Mouse (Mus musculus): ENCODE data around the gene Scarb1. TPM values are rescaled to one million over a fixed set of nuclear protein-coding genes. Genes with fewer than 3 reads are reported as not detected.
A peak's percentile ranks its signal among the peaks of the same experiment; 100 is the strongest.

The Scarb1 gene
- polyA plus RNA-seq, 1 experiment = 7.0 TPM

DNA sequence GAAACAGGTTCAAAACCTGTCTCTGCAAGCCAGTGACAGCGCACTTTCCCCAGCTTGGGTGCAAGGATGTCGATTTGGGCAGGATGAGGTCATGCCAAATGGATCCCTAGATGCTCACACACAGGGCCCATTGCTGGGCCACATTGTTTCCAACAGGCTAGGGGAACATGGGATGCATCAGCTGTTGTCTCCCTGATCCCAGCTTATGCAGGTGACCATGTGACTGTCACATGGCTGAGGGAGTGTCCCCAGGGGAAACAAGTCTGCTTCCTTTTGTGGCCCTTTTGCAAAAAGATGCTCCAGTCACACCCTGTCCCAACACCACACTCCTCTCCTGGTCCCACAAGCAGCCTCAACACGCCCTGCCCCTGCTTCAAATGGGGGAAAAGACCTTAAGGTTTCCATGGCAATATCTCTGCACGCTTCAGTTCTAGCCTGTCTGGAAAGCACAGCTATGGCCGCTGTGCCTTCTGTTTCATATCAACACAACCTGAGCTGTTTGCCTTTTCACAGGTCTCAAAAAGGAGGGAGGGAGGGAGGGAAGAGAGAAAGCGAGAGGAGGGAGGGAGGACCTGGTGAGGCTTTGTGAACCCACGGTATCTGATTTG lies 14.1 kb upstream of the Scarb1 start:
- H3K27me3 ChIP-seq (ENCODE audit: control insufficient read depth) = no peaks in the 10 kb centered on the region
- H3K4me1 ChIP-seq (ENCODE audit: control insufficient read depth) = no peaks in the 10 kb centered on the region; the same call in 1 of the 2 replicates
- TF ChIP-seq TAL1 (IDR thresholded peaks at IDR 0.05; ENCODE audit: low read length) (no peak), GATA1 (IDR thresholded peaks at IDR 0.05; ENCODE audit: low read length) (no peak)
- H3K9me3 ChIP-seq (ENCODE audit: control insufficient read depth, low read length) = peaks cover 9% of the 10 kb centered on the region
- H3K36me3 ChIP-seq (ENCODE audit: control insufficient read depth) = no peaks in the 10 kb centered on the region
- H3K4me3 ChIP-seq (replicated peaks) = no peak overlapping the region

DNA sequence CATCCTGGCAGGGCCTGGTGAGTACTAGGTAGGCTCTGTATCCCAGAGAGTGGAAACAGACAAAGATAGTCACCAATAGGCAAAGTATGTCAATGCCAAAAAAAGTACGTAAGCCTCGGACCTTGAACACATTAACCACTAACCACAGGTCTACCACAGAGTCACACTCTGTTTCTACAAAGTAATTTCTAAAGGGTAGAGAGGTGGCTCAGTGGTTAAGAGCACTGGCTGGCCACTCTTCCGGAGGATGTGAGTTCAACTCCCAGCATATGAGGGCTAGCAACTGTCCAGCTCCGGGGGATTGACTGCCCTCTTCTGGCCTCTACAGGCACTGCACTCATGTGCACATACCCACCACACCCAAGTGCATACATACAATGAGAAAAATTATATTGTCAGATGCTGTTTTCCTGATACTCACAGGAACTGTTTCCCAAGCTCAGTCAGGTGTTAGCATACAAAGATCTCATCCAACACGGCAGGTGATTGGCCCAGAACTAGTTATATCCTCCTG lies 11.9 kb upstream of the Scarb1 start:
- no peaks in the 10 kb centered on the region for H3K36me3 ChIP-seq (ENCODE audit: control insufficient read depth)
- peaks cover 9% of the 10 kb centered on the region for H3K9me3 ChIP-seq (ENCODE audit: control insufficient read depth, low read length)
- H3K4me1 ChIP-seq (ENCODE audit: control insufficient read depth) = peaks cover 8% of the 10 kb centered on the region
- H3K4me3 ChIP-seq (replicated peaks) = no peak overlapping the region
- H3K27me3 ChIP-seq (ENCODE audit: control insufficient read depth) = no peaks in the 10 kb centered on the region
- TF ChIP-seq TAL1 (IDR thresholded peaks at IDR 0.05; ENCODE audit: low read length) = no peak
- no peak for TF ChIP-seq GATA1 (IDR thresholded peaks at IDR 0.05; ENCODE audit: low read length)

DNA sequence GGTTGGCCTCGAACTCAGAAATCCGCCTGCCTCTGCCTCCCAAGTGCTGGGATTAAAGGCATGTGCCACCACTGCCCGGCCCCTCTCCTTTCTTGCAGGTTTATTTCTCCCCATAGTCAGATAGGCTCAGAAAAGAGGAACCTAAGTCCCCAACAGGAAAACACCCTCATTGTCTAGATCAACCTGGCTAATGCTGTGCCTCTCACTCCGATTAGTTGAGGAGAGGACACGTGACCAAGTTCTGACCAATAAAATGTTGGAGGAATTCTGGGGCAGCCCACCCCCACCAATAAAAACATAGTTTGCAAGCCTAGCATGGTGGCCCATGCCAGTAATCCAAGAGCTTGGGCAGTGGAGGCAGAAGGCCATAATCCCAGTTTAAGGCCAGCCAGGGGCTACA lies 11.0 kb upstream of the Scarb1 start:
- TF ChIP-seq TAL1 (IDR thresholded peaks at IDR 0.05; ENCODE audit: low read length) = no peak
- no peak for TF ChIP-seq GATA1 (IDR thresholded peaks at IDR 0.05; ENCODE audit: low read length)
- Histone ChIP-seq H3K4me3 (replicated peaks) (no peak overlapping the region), H3K4me1 (ENCODE audit: control insufficient read depth) (peaks cover 8% of the 10 kb centered on the region), H3K27me3 (ENCODE audit: control insufficient read depth) (no peaks in the 10 kb centered on the region), H3K36me3 (ENCODE audit: control insufficient read depth) (no peaks in the 10 kb centered on the region), H3K9me3 (ENCODE audit: control insufficient read depth, low read length) (peaks cover 9% of the 10 kb centered on the region)

DNA sequence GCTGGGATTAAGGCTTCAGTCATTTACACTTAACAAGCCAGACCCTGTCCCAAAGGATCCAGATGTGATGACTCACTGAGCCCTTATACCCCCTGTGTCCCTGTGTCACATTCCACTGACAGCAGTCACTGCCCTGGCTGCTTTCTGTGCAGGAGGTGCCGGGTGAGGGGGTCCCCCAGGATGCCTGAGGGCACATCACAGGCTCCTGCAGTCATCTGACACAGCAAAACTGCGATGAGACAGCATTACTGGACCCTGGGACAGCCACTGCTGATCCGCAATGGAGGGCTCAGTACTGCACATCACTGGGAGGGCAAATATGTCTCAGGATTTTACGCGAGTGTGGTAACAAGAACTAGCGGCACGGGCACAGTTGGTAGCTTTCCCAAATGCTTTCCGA lies 10.2 kb upstream of the Scarb1 start:
- Histone ChIP-seq H3K4me1 (ENCODE audit: control insufficient read depth) (peaks cover 8% of the 10 kb centered on the region), H3K4me3 (replicated peaks) (no peak overlapping the region), H3K27me3 (ENCODE audit: control insufficient read depth) (no peaks in the 10 kb centered on the region), H3K36me3 (ENCODE audit: control insufficient read depth) (no peaks in the 10 kb centered on the region), H3K9me3 (ENCODE audit: control insufficient read depth, low read length) (peaks cover 9% of the 10 kb centered on the region)
- TF ChIP-seq TAL1 (IDR thresholded peaks at IDR 0.05; ENCODE audit: low read length) = no peak
- TF ChIP-seq GATA1 (IDR thresholded peaks at IDR 0.05; ENCODE audit: low read length) = no peak

DNA sequence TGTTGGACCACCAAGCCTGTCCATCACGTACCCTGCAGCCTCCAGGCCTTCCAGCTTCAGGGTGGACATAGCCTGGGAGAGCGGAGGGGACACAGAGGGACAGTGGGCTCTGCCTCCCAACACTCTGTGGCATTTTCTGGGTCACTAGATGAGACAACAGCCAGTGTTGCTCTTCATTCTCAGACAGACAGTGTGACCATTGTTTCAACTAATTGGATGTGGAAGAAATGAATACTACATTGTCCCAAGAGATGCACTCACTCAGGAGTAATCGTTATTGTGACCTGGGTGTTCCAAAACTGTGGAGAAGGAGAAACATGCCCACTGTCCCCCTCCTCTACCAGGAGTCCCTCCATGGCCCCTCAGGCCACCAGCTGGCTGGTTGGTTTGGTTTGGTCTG lies 8.5 kb upstream of the Scarb1 start:
- TF ChIP-seq GATA1 (IDR thresholded peaks at IDR 0.05; ENCODE audit: low read length) (no peak), TAL1 (IDR thresholded peaks at IDR 0.05; ENCODE audit: low read length) (no peak)
- Histone ChIP-seq H3K4me3 (replicated peaks) (no peak overlapping the region), H3K27me3 (ENCODE audit: control insufficient read depth) (no peaks in the 10 kb centered on the region), H3K4me1 (ENCODE audit: control insufficient read depth) (peaks cover 9% of the 10 kb centered on the region), H3K9me3 (ENCODE audit: control insufficient read depth, low read length) (peaks cover 9% of the 10 kb centered on the region), H3K36me3 (ENCODE audit: control insufficient read depth) (no peaks in the 10 kb centered on the region)

DNA sequence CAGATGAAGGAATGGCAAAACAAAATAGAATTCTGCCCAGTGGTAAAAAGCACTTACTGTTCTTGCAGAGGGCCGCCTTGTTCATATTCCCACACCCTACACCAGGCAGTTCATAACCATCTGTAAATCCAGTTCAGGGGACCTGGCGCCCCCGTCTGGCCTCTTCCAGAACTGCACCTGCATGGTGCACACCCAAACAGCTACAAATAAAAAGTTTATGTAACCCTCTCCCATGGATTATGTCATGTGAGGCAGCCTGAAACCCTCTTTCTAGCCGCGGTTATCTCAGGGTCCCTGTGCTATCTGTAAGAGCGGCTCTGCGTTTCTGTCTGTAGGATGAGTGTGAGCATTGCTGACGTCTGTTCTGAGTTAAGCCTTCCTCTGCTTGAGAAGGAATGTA lies 7.6 kb upstream of the Scarb1 start:
- no peaks in the 10 kb centered on the region for H3K27me3 ChIP-seq (ENCODE audit: control insufficient read depth)

DNA sequence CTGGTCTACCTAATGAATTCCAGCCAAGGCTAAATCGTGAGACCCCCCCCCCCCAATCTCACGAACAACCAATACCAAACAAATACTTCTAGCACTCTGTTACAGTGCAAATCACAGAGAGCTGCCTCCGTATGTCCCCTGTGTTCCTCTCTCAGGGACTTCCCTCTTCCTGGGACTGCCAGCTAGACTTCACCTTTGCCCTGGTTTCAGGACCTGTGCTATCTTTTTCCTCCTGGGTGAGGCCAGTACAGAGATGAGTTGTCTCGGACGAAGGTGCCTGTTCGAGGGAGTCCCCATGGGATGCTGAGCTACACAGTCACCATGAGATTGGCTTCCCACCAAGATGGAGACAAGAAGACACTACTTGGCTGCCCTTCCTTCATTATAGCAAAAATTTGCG lies 7.2 kb upstream of the Scarb1 start:
- Histone ChIP-seq H3K4me1 (ENCODE audit: control insufficient read depth) (peaks cover 12% of the 10 kb centered on the region), H3K9me3 (ENCODE audit: control insufficient read depth, low read length) (peaks cover 4% of the 10 kb centered on the region), H3K4me3 (replicated peaks) (no peak overlapping the region), H3K27me3 (ENCODE audit: control insufficient read depth) (no peaks in the 10 kb centered on the region), H3K36me3 (ENCODE audit: control insufficient read depth) (no peaks in the 10 kb centered on the region)
- TF ChIP-seq GATA1 (IDR thresholded peaks at IDR 0.05; ENCODE audit: low read length) = no peak
- no peak for TF ChIP-seq TAL1 (IDR thresholded peaks at IDR 0.05; ENCODE audit: low read length)

More for the DNA sequence above, 7.6 kb upstream of the Scarb1 start:
- TF ChIP-seq GATA1 (IDR thresholded peaks at IDR 0.05; ENCODE audit: low read length) = no peak
- no peak for TF ChIP-seq TAL1 (IDR thresholded peaks at IDR 0.05; ENCODE audit: low read length)
- Histone ChIP-seq H3K36me3 (ENCODE audit: control insufficient read depth) (no peaks in the 10 kb centered on the region), H3K9me3 (ENCODE audit: control insufficient read depth, low read length) (peaks cover 8% of the 10 kb centered on the region), H3K4me1 (ENCODE audit: control insufficient read depth) (peaks cover 11% of the 10 kb centered on the region), H3K4me3 (replicated peaks) (no peak overlapping the region)

DNA sequence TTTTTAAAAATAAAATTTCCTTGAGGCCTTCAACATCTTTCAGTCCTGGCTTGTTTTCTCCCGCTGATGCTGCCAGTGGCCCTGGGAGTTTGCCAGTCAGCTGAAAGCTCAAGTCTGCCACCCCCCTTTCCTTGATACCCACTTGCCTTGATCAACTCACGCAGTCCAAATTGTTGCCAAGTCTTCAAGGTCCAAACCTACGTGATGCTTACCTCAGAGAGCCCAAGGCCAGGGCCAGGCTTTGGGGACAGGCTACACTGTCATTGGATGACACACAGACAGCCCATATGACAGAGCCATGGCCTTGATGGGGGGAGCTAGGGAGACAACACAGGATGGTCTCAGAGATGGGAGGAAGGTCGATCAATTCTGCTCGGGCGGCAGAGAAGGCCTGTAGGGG lies 3.4 kb upstream of the Scarb1 start:
- Histone ChIP-seq H3K9me3 (ENCODE audit: control insufficient read depth, low read length) (no peaks in the 10 kb centered on the region), H3K4me3 (replicated peaks) (no peak overlapping the region), H3K36me3 (ENCODE audit: control insufficient read depth) (no peaks in the 10 kb centered on the region; the same call in 1 of the 2 replicates), H3K27me3 (ENCODE audit: control insufficient read depth) (no peaks in the 10 kb centered on the region), H3K4me1 (ENCODE audit: control insufficient read depth) (peaks cover 50% of the 10 kb centered on the region)
- TF ChIP-seq GATA1 (IDR thresholded peaks at IDR 0.05; ENCODE audit: low read length) (no peak), TAL1 (IDR thresholded peaks at IDR 0.05; ENCODE audit: low read length) (no peak)

DNA sequence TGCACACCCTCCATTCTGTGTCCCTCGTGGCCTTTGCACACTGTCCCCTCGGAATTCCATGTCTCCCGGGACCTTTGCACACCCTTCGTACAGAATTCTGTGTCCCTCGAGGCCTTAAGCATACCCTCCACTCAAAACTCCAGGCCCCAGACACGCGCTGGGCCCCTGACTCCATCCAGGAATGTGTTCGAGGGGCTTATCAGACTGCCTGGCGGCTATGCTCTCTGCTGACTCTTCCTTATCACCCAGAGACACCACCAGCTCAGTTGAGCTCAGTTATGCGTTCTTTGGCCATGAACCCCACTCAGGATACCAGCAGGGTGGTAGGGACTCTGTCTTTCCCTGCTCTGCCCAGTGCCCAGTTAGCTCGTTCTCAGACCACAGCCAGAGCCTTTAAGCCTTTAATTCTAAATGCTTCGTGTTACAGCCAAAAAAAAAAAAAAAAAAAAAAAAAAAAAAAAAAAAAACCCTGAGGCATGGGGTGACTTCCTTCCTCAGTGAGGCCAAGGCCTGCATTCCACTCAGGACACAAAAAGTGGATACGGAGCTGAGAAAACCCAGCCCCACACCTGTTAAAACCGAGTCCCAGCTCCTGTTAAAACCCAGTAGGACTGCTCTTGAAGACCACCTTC lies 681 bp upstream of the Scarb1 start:
- peak; percentile 79 for TF ChIP-seq GATA1 (IDR thresholded peaks at IDR 0.05; ENCODE audit: low read length)
- TF ChIP-seq TAL1 (IDR thresholded peaks at IDR 0.05; ENCODE audit: low read length) = peak; percentile 53; the same call in 2 of the 3 replicates
- H3K4me1 ChIP-seq (ENCODE audit: control insufficient read depth) = peaks cover 67% of the 10 kb centered on the region
- peaks cover 16% of the 10 kb centered on the region for H3K36me3 ChIP-seq (ENCODE audit: control insufficient read depth)
- no peaks in the 10 kb centered on the region for H3K9me3 ChIP-seq (ENCODE audit: control insufficient read depth, low read length)
- no peaks in the 10 kb centered on the region for H3K27me3 ChIP-seq (ENCODE audit: control insufficient read depth)
- peak overlapping the region; percentile 87 for H3K4me3 ChIP-seq (replicated peaks)
